Mouse (Mus musculus): ENCODE measurements around the gene Ccdc107. TPM values are rescaled to one million over a fixed set of nuclear protein-coding genes. Genes with fewer than 3 reads are reported as not detected.

Ccdc107 gene
- total and polyA plus RNA-seq, 2 experiments, result 221 to 260 TPM

GRCm38 (mm10) chr4:43497405-43497804, 4.7 kb downstream of the Ccdc107 start:
- TF ChIP-seq CTCF (IDR thresholded peaks at IDR 0.05; ENCODE audit: low read depth, low read length), result no peak
- no peak for TF ChIP-seq POLR2A (IDR thresholded peaks at IDR 0.05; ENCODE audit: extremely low read depth, insufficient read depth, low read length)
- H3K4me1 ChIP-seq (ENCODE audit: control insufficient read depth, insufficient read depth, low read length), result peaks cover 10% of the 10 kb centered on the region
- no peaks in the 10 kb centered on the region for H3K36me3 ChIP-seq (ENCODE audit: control insufficient read depth, insufficient read depth, low read length)
- 95% methylated on average over 8 of the region's 8 CpGs for WGBS
- no peak overlapping the region for H3K4me3 ChIP-seq (ENCODE audit: insufficient read depth, low read depth, low read length)
- H3K9ac ChIP-seq (ENCODE audit: low read depth, low read length), result no peak overlapping the region
- no peaks in the 10 kb centered on the region for H3K79me2 ChIP-seq (ENCODE audit: control insufficient read depth, insufficient read depth, low read length)
- DNase-seq (ENCODE audit: extremely low read depth, low read depth, low spot score), result peak; percentile 50
- H3K27ac ChIP-seq (replicated peaks; ENCODE audit: insufficient read depth, low read depth, low read length), result no peak overlapping the region
- H3K27me3 ChIP-seq (ENCODE audit: control insufficient read depth, insufficient read depth, low read length), result no peaks in the 10 kb centered on the region

GRCm38 (mm10) chr4:43497946-43498345, 5.2 kb downstream of the Ccdc107 start:
- TF ChIP-seq CTCF (IDR thresholded peaks at IDR 0.05; ENCODE audit: low read depth, low read length) (no peak), POLR2A (IDR thresholded peaks at IDR 0.05; ENCODE audit: extremely low read depth, insufficient read depth, low read length) (no peak)
- Histone ChIP-seq H3K9ac (ENCODE audit: low read depth, low read length) (no peak overlapping the region), H3K36me3 (ENCODE audit: control insufficient read depth, insufficient read depth, low read length) (no peaks in the 10 kb centered on the region), H3K4me3 (ENCODE audit: insufficient read depth, low read depth, low read length) (no peak overlapping the region), H3K27me3 (ENCODE audit: control insufficient read depth, insufficient read depth, low read length) (no peaks in the 10 kb centered on the region), H3K27ac (replicated peaks; ENCODE audit: insufficient read depth, low read depth, low read length) (no peak overlapping the region), H3K4me1 (ENCODE audit: control insufficient read depth, insufficient read depth, low read length) (peaks cover 10% of the 10 kb centered on the region), H3K79me2 (ENCODE audit: control insufficient read depth, insufficient read depth, low read length) (no peaks in the 10 kb centered on the region)
- no peak for DNase-seq (ENCODE audit: extremely low read depth, low read depth, low spot score)
- WGBS, result 81% methylated on average over 4 of the region's 4 CpGs

GRCm38 (mm10) chr4:43498983-43499382, 6.3 kb downstream of the Ccdc107 start:
- Histone ChIP-seq H3K27me3 (ENCODE audit: control insufficient read depth, insufficient read depth, low read length) (no peaks in the 10 kb centered on the region), H3K36me3 (ENCODE audit: control insufficient read depth, insufficient read depth, low read length) (no peaks in the 10 kb centered on the region), H3K9ac (ENCODE audit: low read depth, low read length) (no peak overlapping the region), H3K4me3 (ENCODE audit: insufficient read depth, low read depth, low read length) (no peak overlapping the region), H3K27ac (replicated peaks; ENCODE audit: insufficient read depth, low read depth, low read length) (no peak overlapping the region), H3K79me2 (ENCODE audit: control insufficient read depth, insufficient read depth, low read length) (no peaks in the 10 kb centered on the region), H3K4me1 (ENCODE audit: control insufficient read depth, insufficient read depth, low read length) (peaks cover 9% of the 10 kb centered on the region)
- DNase-seq (ENCODE audit: extremely low read depth, low read depth, low spot score), result peak; percentile 51
- peak; percentile 54 for TF ChIP-seq CTCF (IDR thresholded peaks at IDR 0.05; ENCODE audit: low read depth, low read length)
- TF ChIP-seq POLR2A (IDR thresholded peaks at IDR 0.05; ENCODE audit: extremely low read depth, insufficient read depth, low read length), result no peak
- 13% methylated on average over 8 of the region's 8 CpGs for WGBS

GRCm38 (mm10) chr4:43499407-43500333, 7.0 kb downstream of the Ccdc107 start, which contains the start of gene Arhgef39:
Gene Arhgef39, minus strand, starts transcription at chr4:43499695.
- no peaks in the 10 kb centered on the region for H3K79me2 ChIP-seq (ENCODE audit: control insufficient read depth, insufficient read depth, low read length)
- H3K27ac ChIP-seq (replicated peaks; ENCODE audit: insufficient read depth, low read depth, low read length), result no peak within 1 kb of the TSS
- no peak for TF ChIP-seq POLR2A (IDR thresholded peaks at IDR 0.05; ENCODE audit: extremely low read depth, insufficient read depth, low read length)
- no peak for TF ChIP-seq CTCF (IDR thresholded peaks at IDR 0.05; ENCODE audit: low read depth, low read length)
- H3K27me3 ChIP-seq (ENCODE audit: control insufficient read depth, insufficient read depth, low read length), result no peaks in the 10 kb centered on the region
- peaks cover 5% of the 10 kb centered on the region for H3K4me1 ChIP-seq (ENCODE audit: control insufficient read depth, insufficient read depth, low read length)
- peak; percentile 73 for DNase-seq (ENCODE audit: extremely low read depth, low read depth, low spot score)
- 6% methylated on average over 50 of the region's 50 CpGs for WGBS
- H3K4me3 ChIP-seq (ENCODE audit: insufficient read depth, low read depth, low read length), result peak within 1 kb of the TSS; percentile 41
- H3K36me3 ChIP-seq (ENCODE audit: control insufficient read depth, insufficient read depth, low read length), result no peaks in the 10 kb centered on the region
- peak within 1 kb of the TSS; percentile 16 for H3K9ac ChIP-seq (ENCODE audit: low read depth, low read length)

- no peak overlapping the region for H3K27ac ChIP-seq (replicated peaks; ENCODE audit: insufficient read depth, low read depth, low read length)
- no peaks in the 10 kb centered on the region for H3K27me3 ChIP-seq (ENCODE audit: control insufficient read depth, insufficient read depth, low read length)
- no peak overlapping the region for H3K9ac ChIP-seq (ENCODE audit: low read depth, low read length)
- peaks cover 5% of the 10 kb centered on the region for H3K4me1 ChIP-seq (ENCODE audit: control insufficient read depth, insufficient read depth, low read length)
- 27% methylated on average over 2 of the region's 2 CpGs for WGBS
- H3K4me3 ChIP-seq (ENCODE audit: insufficient read depth, low read depth, low read length), result no peak overlapping the region
- H3K79me2 ChIP-seq (ENCODE audit: control insufficient read depth, insufficient read depth, low read length), result no peaks in the 10 kb centered on the region
- TF ChIP-seq CTCF (IDR thresholded peaks at IDR 0.05; ENCODE audit: low read depth, low read length) (no peak), POLR2A (IDR thresholded peaks at IDR 0.05; ENCODE audit: extremely low read depth, insufficient read depth, low read length) (no peak)
- peak; percentile 99 for DNase-seq (ENCODE audit: extremely low read depth, low read depth, low spot score)
- no peaks in the 10 kb centered on the region for H3K36me3 ChIP-seq (ENCODE audit: control insufficient read depth, insufficient read depth, low read length)
Observed at GRCm38 (mm10) chr4:43503041-43503440, 10.3 kb downstream of the Ccdc107 start.

GRCm38 (mm10) chr4:43503506-43503905, 10.8 kb downstream of the Ccdc107 start:
- no peaks in the 10 kb centered on the region for H3K79me2 ChIP-seq (ENCODE audit: control insufficient read depth, insufficient read depth, low read length)
- DNase-seq (ENCODE audit: extremely low read depth, low read depth, low spot score), result peak; percentile 61
- peaks cover 5% of the 10 kb centered on the region for H3K4me1 ChIP-seq (ENCODE audit: control insufficient read depth, insufficient read depth, low read length)
- no peaks in the 10 kb centered on the region for H3K27me3 ChIP-seq (ENCODE audit: control insufficient read depth, insufficient read depth, low read length)
- H3K4me3 ChIP-seq (ENCODE audit: insufficient read depth, low read depth, low read length), result no peak overlapping the region
- H3K9ac ChIP-seq (ENCODE audit: low read depth, low read length), result no peak overlapping the region
- TF ChIP-seq POLR2A (IDR thresholded peaks at IDR 0.05; ENCODE audit: extremely low read depth, insufficient read depth, low read length), result no peak
- TF ChIP-seq CTCF (IDR thresholded peaks at IDR 0.05; ENCODE audit: low read depth, low read length), result no peak
- no peaks in the 10 kb centered on the region for H3K36me3 ChIP-seq (ENCODE audit: control insufficient read depth, insufficient read depth, low read length)
- H3K27ac ChIP-seq (replicated peaks; ENCODE audit: insufficient read depth, low read depth, low read length), result no peak overlapping the region
- 84% methylated on average over 6 of the region's 6 CpGs for WGBS
